In genomic region chr4:123742891-123743290, GRCm38 (mm10) we compare ENCODE assay signal across 27 mouse cellular contexts. TPM values are rescaled to one million over a fixed set of nuclear protein-coding genes. Genes with fewer than 3 reads are reported as not detected.
DNase-seq lines count a peak whose midpoint lies in the region; ATAC-seq and TF ChIP-seq lines count a peak whose summit lies in the region.
"Had no signal": no experiment of that assay in that cellular context is flagged by ENCODE, and none has a peak within 500 bp of the region (broad histone marks: within the 10 kb centered on the region; RNA-seq: fewer than 3 reads in every experiment).

No protein-coding gene starts in this region.

- intact Hi-C loops in left cerebral cortex, adult 2 months (cut with DNase I), result no loop called here

- peak; percentile 48 for ATAC-seq in granulocyte monocyte progenitor cell, adult 5-6 weeks (replicated peaks; ENCODE audit: poor library complexity, severe bottlenecking)
- ATAC-seq in megakaryocyte-erythroid progenitor cell, adult 5-6 weeks (replicated peaks; ENCODE audit: low FRiP score, low TSS enrichment, poor library complexity, severe bottlenecking), result 0 out of 2 replicates have a peak, but pooled peaks have one; percentile 23
- ATAC-seq: activated CD4-positive, CD25-positive, alpha-beta regulatory T cell, adult 4 months; CD4-positive, CD25-positive, alpha-beta regulatory T cell, adult 4 months; forebrain, embryonic 14.5 days; hindbrain, postnatal 0 days; Patski had no signal

- no peak overlapping the region for H3K27ac ChIP-seq in left cerebral cortex, adult 2 months
- H3K27ac ChIP-seq: embryonic facial prominence, embryonic 15.5 days; forebrain, embryonic 10.5 days; heart, embryonic 15.5 days; hindbrain, embryonic 13.5 days; hindbrain, postnatal 0 days had no signal

- DNase-seq in MEL-GATA-1-ER (ENCODE audit: extremely low read depth, low read depth), result peak; percentile 14
- peak; percentile 23 for DNase-seq in thymus, postnatal 25 days
- no peak for DNase-seq in left cerebral cortex, adult 2 months (ENCODE audit: extremely low spot score in 1 of 2, low spot score in 2 of 2)
- no peak for DNase-seq in cerebellum, postnatal 4 days (ENCODE audit: low spot score in 2 of 2)
- no peak for DNase-seq in kidney, adult 9 months
- DNase-seq: adrenal gland, postnatal 14 days; B cell, adult 2 months; cerebellum, adult 11 months; cerebellum, adult 8-10 months; cerebellum, postnatal 14 days; gastrocnemius, postnatal 36 days; heart, adult 18-20 months; heart, postnatal 14 days had no signal

- no peak overlapping the region for H3K4me3 ChIP-seq in left cerebral cortex, adult 2 months
- H3K4me3 ChIP-seq: embryonic facial prominence, embryonic 15.5 days; erythroblast, embryonic 14.5 days; forebrain, embryonic 10.5 days; heart, embryonic 15.5 days; hindbrain, embryonic 13.5 days had no signal

- TF ChIP-seq CTCF in left cerebral cortex, adult 2 months (IDR thresholded peaks at IDR 0.05), result no peak

RNA-seq across cellular contexts. Expression of gene Akirin1, which starts 7.3 kb away (rescaled TPM):
- total RNA-seq in granulocyte monocyte progenitor cell, adult 5-6 weeks (2014; fragmentation: Nextera tagmentation), result 30.1 and 45.7 TPM in 2 replicates
- 23.3 and 35.2 TPM in 2 replicates for total RNA-seq in granulocyte monocyte progenitor cell, adult 5-6 weeks (2017)
- 27.4 and 34.6 TPM in 2 replicates for total RNA-seq in megakaryocyte-erythroid progenitor cell, adult 5-6 weeks (2014; fragmentation: Nextera tagmentation)
- 16.7 and 20.1 TPM in 2 replicates for total RNA-seq in megakaryocyte-erythroid progenitor cell, adult 5-6 weeks (2017)
- total RNA-seq in left cerebral cortex, adult 2 months (2021), result 10 to 100 TPM; 60.7 to 61.0 TPM

RNA-seq across cellular contexts. Expression of gene Ndufs5, which starts 24.9 kb away (rescaled TPM):
- total RNA-seq in granulocyte monocyte progenitor cell, adult 5-6 weeks (2014; fragmentation: Nextera tagmentation), result 173 and 190 TPM in 2 replicates
- total RNA-seq in granulocyte monocyte progenitor cell, adult 5-6 weeks (2017), result 168 and 215 TPM in 2 replicates
- total RNA-seq in megakaryocyte-erythroid progenitor cell, adult 5-6 weeks (2014; fragmentation: Nextera tagmentation), result 163 and 168 TPM in 2 replicates
- total RNA-seq in megakaryocyte-erythroid progenitor cell, adult 5-6 weeks (2017), result 121 and 189 TPM in 2 replicates
- 100 to 1,000 TPM; 184 to 196 TPM for total RNA-seq in left cerebral cortex, adult 2 months (2021)

RNA-seq across cellular contexts. Expression of gene Rhbdl2, which starts 44.8 kb away (rescaled TPM):
- not detected in 2 replicates for total RNA-seq in granulocyte monocyte progenitor cell, adult 5-6 weeks (2014; fragmentation: Nextera tagmentation)
- not detected in 2 replicates for total RNA-seq in granulocyte monocyte progenitor cell, adult 5-6 weeks (2017)
- not detected in 2 replicates for total RNA-seq in megakaryocyte-erythroid progenitor cell, adult 5-6 weeks (2014; fragmentation: Nextera tagmentation)
- not detected in 2 replicates for total RNA-seq in megakaryocyte-erythroid progenitor cell, adult 5-6 weeks (2017)
- under 1 TPM; 0.61 to 0.72 TPM for total RNA-seq in left cerebral cortex, adult 2 months (2021)
- total RNA-seq: gastrocnemius, adult 8-10 months; gastrocnemius, postnatal 36 days; heart, adult 18-20 months; hematopoietic stem cell, adult 5-6 weeks had no signal

RNA-seq across cellular contexts. Expression of gene Macf1, which starts 58.7 kb away (rescaled TPM):
- total RNA-seq in granulocyte monocyte progenitor cell, adult 5-6 weeks (2014; fragmentation: Nextera tagmentation), result 127 and 129 TPM in 2 replicates
- 162 and 174 TPM in 2 replicates for total RNA-seq in granulocyte monocyte progenitor cell, adult 5-6 weeks (2017)
- total RNA-seq in megakaryocyte-erythroid progenitor cell, adult 5-6 weeks (2014; fragmentation: Nextera tagmentation), result 101 and 139 TPM in 2 replicates
- 111 and 173 TPM in 2 replicates for total RNA-seq in megakaryocyte-erythroid progenitor cell, adult 5-6 weeks (2017)
- total RNA-seq in left cerebral cortex, adult 2 months (2021), result 100 to 1,000 TPM; 242 to 255 TPM

Comparison
In these comparisons a context has a peak if more than half of its experiments do, and no peak if none do; other contexts are left out.
1. DNase-seq: peak in MEL-GATA-1-ER (single experiment) and thymus, postnatal 25 days (single experiment); none in left cerebral cortex, adult 2 months (0 of 2), cerebellum, postnatal 4 days (0 of 2) and kidney, adult 9 months (single experiment).